Mouse (Mus musculus) CH12.LX (cell line): ENCODE data around the gene Nav3. TPM values are rescaled to one million over a fixed set of nuclear protein-coding genes. Genes with fewer than 3 reads are reported as not detected.

Experiments used
- DNase-seq: peaks from one replicate; pipeline ENCODE4 v3.0.0-alpha.2; 2013; ENCODE audit errors: extremely low read depth
- H3K27ac ChIP-seq: 2 replicates; pipeline ENCODE4 v1.5.1; 2012; ENCODE audit warnings: low read depth, mild to moderate bottlenecking, control low read depth, moderate library complexity; ENCODE audit not compliant: insufficient read depth
- H3K27me3 ChIP-seq: replicated peaks from 2 replicates; pipeline ENCODE3; 2012; ENCODE audit warnings: inconsistent platforms
- H3K36me3 ChIP-seq, 2 experiments: replicated peaks in 1 of 2; 2 replicates each; pipeline versions ENCODE3 to v1.6.1; 2012; ENCODE audit warnings: inconsistent platforms in 1 of 2, low read length in 1 of 2, mild to moderate bottlenecking in 1 of 2, mixed read lengths in 1 of 2, moderate library complexity in 1 of 2; ENCODE audit not compliant: control insufficient read depth in 1 of 2, insufficient read depth in 1 of 2
- H3K4me1 ChIP-seq, 2 experiments: 2 replicates each; pipeline ENCODE4 v1.6.1; 2012; ENCODE audit warnings: inconsistent platforms in 1 of 2, moderate library complexity in 1 of 2; ENCODE audit not compliant: insufficient read depth in 2 of 2, control insufficient read depth in 1 of 2
- H3K4me2 ChIP-seq: 2 replicates; pipeline ENCODE4 v1.6.1; 2012; ENCODE audit warnings: low read depth, mild to moderate bottlenecking, control low read depth; ENCODE audit not compliant: poor library complexity, insufficient read depth, severe bottlenecking
- H3K4me3 ChIP-seq, 3 experiments: fragments of 150-350 bp in 1 of 3; sonication (generic) in 1 of 3; replicated peaks in 1 of 3; 2 replicates each; pipeline versions ENCODE3 to v1.5.1; 2011 to 2012; ENCODE audit warnings: low read depth in 2 of 3, low read length in 2 of 3, mild to moderate bottlenecking in 2 of 3, moderate library complexity in 2 of 3, control low read depth in 1 of 3, improper control_type of control experiment in 1 of 3, inconsistent platforms in 1 of 3, mixed read lengths in 1 of 3; ENCODE audit not compliant: poor library complexity in 1 of 3
- H3K79me2 ChIP-seq: replicated peaks from 2 replicates; pipeline ENCODE4 v1.6.1; 2012; ENCODE audit warnings: mild to moderate bottlenecking, moderate library complexity; ENCODE audit not compliant: control insufficient read depth, poor library complexity, insufficient read depth, severe bottlenecking; ENCODE audit errors: extremely low read depth
- H3K9ac ChIP-seq: 2 replicates; pipeline ENCODE4 v1.6.1; 2012; ENCODE audit warnings: low read depth, mild to moderate bottlenecking, control low read depth, moderate library complexity; ENCODE audit not compliant: insufficient read depth
- H3K9me3 ChIP-seq: replicated peaks from 2 replicates; pipeline ENCODE3; 2012; ENCODE audit warnings: low read length, inconsistent platforms, mixed read lengths
- BHLHE40 ChIP-seq: IDR thresholded peaks from 2 replicates; pipeline ENCODE4 v1.6.1; 2011; ENCODE audit warnings: mild to moderate bottlenecking, low read depth, low read length, improper control_type of control experiment
- CHD1 ChIP-seq: IDR thresholded peaks from 2 replicates; pipeline ENCODE4 v1.6.1; 2012; ENCODE audit warnings: low read depth, low read length, improper control_type of control experiment, inconsistent platforms
- CTCF ChIP-seq, 2 experiments: IDR thresholded peaks in 1 of 2; conservative IDR thresholded peaks in 1 of 2; 2 replicates each; pipeline ENCODE4 v1.5.1; 2011 to 2012; ENCODE audit warnings: low read depth in 2 of 2, low read length in 2 of 2, improper control_type of control experiment in 1 of 2, inconsistent platforms in 1 of 2, mild to moderate bottlenecking in 1 of 2, moderate library complexity in 1 of 2
- ELF1 ChIP-seq: IDR thresholded peaks from 2 replicates; pipeline ENCODE4 v1.6.1; 2014; ENCODE audit warnings: low read depth, mild to moderate bottlenecking, inconsistent platforms, low read length, improper control_type of control experiment
- EP300 ChIP-seq: IDR thresholded peaks from 2 replicates; pipeline ENCODE4 v1.6.1; 2011; ENCODE audit warnings: low read length, improper control_type of control experiment
- HCFC1 ChIP-seq: IDR thresholded peaks from 2 replicates; pipeline ENCODE4 v1.6.1; 2012; ENCODE audit warnings: low read depth, mild to moderate bottlenecking, inconsistent platforms, low read length, improper control_type of control experiment
- IRF4 ChIP-seq: IDR thresholded peaks from 2 replicates; pipeline ENCODE4 v1.6.1; 2014; ENCODE audit warnings: low read depth, mild to moderate bottlenecking, inconsistent platforms, low read length, improper control_type of control experiment
- KAT2A ChIP-seq: IDR thresholded peaks from 2 replicates; pipeline ENCODE4 v1.6.1; 2012; ENCODE audit warnings: low read length, improper control_type of control experiment, inconsistent platforms; ENCODE audit not compliant: insufficient replicate concordance
- MAFK ChIP-seq: IDR thresholded peaks from 2 replicates; pipeline ENCODE4 v1.6.1; 2011; ENCODE audit warnings: low read length, improper control_type of control experiment; ENCODE audit not compliant: insufficient replicate concordance
- MAX ChIP-seq: IDR thresholded peaks from 2 replicates; pipeline ENCODE4 v1.6.1; 2011; ENCODE audit warnings: low read length, improper control_type of control experiment
- MEF2A ChIP-seq: IDR thresholded peaks from 2 replicates; pipeline ENCODE4 v1.6.1; 2014; ENCODE audit warnings: low read depth, mild to moderate bottlenecking, inconsistent platforms, low read length, improper control_type of control experiment, borderline replicate concordance
- MYC ChIP-seq: IDR thresholded peaks from 2 replicates; pipeline ENCODE4 v1.6.1; 2011; ENCODE audit warnings: low read depth, mild to moderate bottlenecking, improper control_type of control experiment, low read length
- NELFE ChIP-seq: IDR thresholded peaks from 2 replicates; pipeline ENCODE4 v1.6.1; 2011; ENCODE audit warnings: low read depth, low read length, improper control_type of control experiment
- NRF1 ChIP-seq: IDR thresholded peaks from 2 replicates; pipeline ENCODE4 v1.6.1; 2014; ENCODE audit warnings: low read depth, mild to moderate bottlenecking, inconsistent platforms, low read length, improper control_type of control experiment, moderate library complexity
- POLR2A ChIP-seq: IDR thresholded peaks from 2 replicates; pipeline ENCODE4 v1.6.1; 2011; ENCODE audit warnings: low read depth, mild to moderate bottlenecking, improper control_type of control experiment, low read length
- POLR2AphosphoS2 ChIP-seq: IDR thresholded peaks from 2 replicates; pipeline ENCODE4 v1.6.1; 2011; ENCODE audit warnings: low read depth, low read length, improper control_type of control experiment
- RCOR1 ChIP-seq: conservative IDR thresholded peaks from 2 replicates; pipeline ENCODE4 v1.6.1; 2012; ENCODE audit warnings: low read depth, mild to moderate bottlenecking, inconsistent platforms, low read length, improper control_type of control experiment
- SIN3A ChIP-seq: IDR thresholded peaks from 2 replicates; pipeline ENCODE4 v1.6.1; 2012; ENCODE audit warnings: low read length, improper control_type of control experiment, inconsistent platforms
- SMC3 ChIP-seq: IDR thresholded peaks from 2 replicates; pipeline ENCODE4 v1.6.1; 2011; ENCODE audit warnings: low read depth, low read length, improper control_type of control experiment
- TCF12 ChIP-seq: IDR thresholded peaks from 2 replicates; pipeline ENCODE4 v1.6.1; 2014; ENCODE audit warnings: low read depth, mild to moderate bottlenecking, inconsistent platforms, low read length, improper control_type of control experiment
- UBTF ChIP-seq: IDR thresholded peaks from 2 replicates; pipeline ENCODE4 v1.6.1; 2012; ENCODE audit warnings: low read depth, mild to moderate bottlenecking, inconsistent platforms, low read length, improper control_type of control experiment, moderate library complexity
- USF1 ChIP-seq: IDR thresholded peaks from 2 replicates; pipeline ENCODE4 v1.6.1; 2014; ENCODE audit warnings: low read depth, mild to moderate bottlenecking, inconsistent platforms, low read length, improper control_type of control experiment
- USF2 ChIP-seq: conservative IDR thresholded peaks from 2 replicates; pipeline ENCODE4 v1.6.1; 2011; ENCODE audit warnings: low read depth, low read length, improper control_type of control experiment
- ZC3H11A ChIP-seq: IDR thresholded peaks from 2 replicates; pipeline ENCODE4 v1.6.1; 2012; ENCODE audit warnings: low read depth, mild to moderate bottlenecking, inconsistent platforms, low read length, improper control_type of control experiment
- ZKSCAN1 ChIP-seq: IDR thresholded peaks from 2 replicates; pipeline ENCODE4 v1.6.1; 2012; ENCODE audit warnings: low read depth, inconsistent platforms, low read length, improper control_type of control experiment, borderline replicate concordance
- ZMIZ1 ChIP-seq: IDR thresholded peaks from 2 replicates; pipeline ENCODE4 v1.6.1; 2012; ENCODE audit warnings: low read depth, mild to moderate bottlenecking, inconsistent platforms, low read length, improper control_type of control experiment
- ZNF384 ChIP-seq: IDR thresholded peaks from 2 replicates; pipeline ENCODE4 v1.6.1; 2012; ENCODE audit warnings: low read depth, low read length, improper control_type of control experiment, inconsistent platforms
- dilution Hi-C: fragments of 300-500 bp; cut with MboI; formaldehyde crosslinking; loops from 2 replicates; pipeline ENCODE4 v1.14.3; 2020; ENCODE audit warnings: low sequenced_read_pairs; ENCODE audit not compliant: extremely low pct_unique_long_range_greater_than_20kb, extremely low pct_ligation_motif_present
- in situ Hi-C: fragments of 300-500 bp; cut with MboI; formaldehyde crosslinking; loops from 3 replicates; pipeline ENCODE4 v1.14.3; 2019; ENCODE audit warnings: low sequenced_read_pairs, low pct_ligation_motif_present, low pct_unique_long_range_greater_than_20kb, mixed read lengths
- polyA plus RNA-seq: library from polyadenylated mRNA; unstranded; fragments of >175 nt; gene quantifications from 2 replicates; pipeline ENCODE4 v1.2.1, GENCODE M21; 2012; ENCODE audit warnings: low read depth; ENCODE audit not compliant: insufficient read length
- total RNA-seq, 2 experiments: library from RNA; depleted of rRNA; stranded (reverse); fragments of 300-350 nt in 1 of 2; fragments of >200 nt in 1 of 2; gene quantifications; 2 replicates each; pipeline ENCODE4 v1.2.3; 2012 to 2014

The Nav3 gene
- total and polyA plus RNA-seq, 3 experiments = 0.03 TPM; not detected in 2

DNA sequence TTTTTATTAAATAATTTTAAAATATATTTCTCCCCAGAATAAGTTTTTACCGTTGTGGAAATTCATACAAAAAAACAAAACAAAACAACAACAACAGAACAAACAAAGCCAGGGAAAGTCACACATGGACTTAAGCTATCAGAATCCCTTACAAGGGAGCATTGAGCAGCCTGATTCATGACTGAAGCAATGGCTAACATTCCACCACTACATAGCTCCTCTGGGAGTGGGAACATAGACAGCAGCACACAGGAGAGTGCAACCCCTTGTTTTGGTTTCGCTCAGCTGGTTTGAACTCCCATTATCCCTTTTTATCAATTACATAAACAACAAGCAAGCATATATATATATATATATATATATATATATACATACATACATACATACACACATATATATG, 589.9 kb downstream of the Nav3 start:
- peaks cover 0 to 9% of the 10 kb centered on the region in 2 experiments; a peak in 2 of 4 replicates for H3K4me1 ChIP-seq
- in situ Hi-C loops = no loop called here
- H3K27ac ChIP-seq = no peak overlapping the region
- DNase-seq = no peak
- no peak overlapping the region for H3K4me2 ChIP-seq
- no peaks in the 10 kb centered on the region for H3K79me2 ChIP-seq
- TF ChIP-seq USF2 (no peak), SIN3A (no peak), MEF2A (no peak), USF1 (no peak), MAX (no peak), IRF4 (no peak), EP300 (no peak), TCF12 (no peak), CHD1 (no peak), NELFE (no peak), SMC3 (no peak)
- TF ChIP-seq, all 38 proteins: peak for 0
- no peak overlapping the region for H3K9ac ChIP-seq
- H3K4me3 ChIP-seq = no peak overlapping the region
- H3K27me3 ChIP-seq = no peaks in the 10 kb centered on the region
- dilution Hi-C loops = no loop called here
- no peaks in the 10 kb centered on the region for H3K36me3 ChIP-seq
- no peaks in the 10 kb centered on the region for H3K9me3 ChIP-seq

DNA sequence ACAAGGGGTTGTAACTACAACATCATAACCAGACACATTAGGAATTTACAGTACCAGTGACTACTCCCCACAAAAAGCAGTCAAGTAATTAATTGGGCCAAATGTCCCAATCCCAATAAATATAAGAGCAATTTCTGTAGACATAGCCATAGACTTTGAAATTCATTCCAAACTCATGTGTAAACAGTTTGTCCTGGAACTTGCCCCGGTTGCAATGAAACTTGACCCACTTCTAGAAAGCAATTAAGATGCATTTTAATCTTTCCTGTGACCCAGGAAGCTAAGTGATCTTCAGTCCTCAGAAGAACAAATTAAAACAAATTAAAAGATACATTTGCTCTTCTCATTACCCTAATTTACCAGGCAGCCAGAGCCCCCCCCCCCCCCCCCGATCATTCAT, 590.6 kb downstream of the Nav3 start:
- no peak for TF ChIP-seq MYC
- no peak for TF ChIP-seq POLR2AphosphoS2
- no peak for TF ChIP-seq USF1
- TF ChIP-seq KAT2A = no peak
- no peak for TF ChIP-seq ZNF384
- no peak for TF ChIP-seq POLR2A
- no peak for TF ChIP-seq IRF4
- no peak for TF ChIP-seq ELF1
- no peak for TF ChIP-seq HCFC1
- no peak for TF ChIP-seq CTCF (conservative IDR thresholded peaks at IDR 0.05 in 1 of 2, IDR thresholded peaks at IDR 0.05 in 1 of 2; ENCODE audit: low read depth in 2 of 2, low read length in 2 of 2)
- no peak for TF ChIP-seq NRF1
- no peak for TF ChIP-seq ZKSCAN1
- TF ChIP-seq RCOR1 = no peak
- no peak for TF ChIP-seq MAFK
- no peak for TF ChIP-seq BHLHE40
- no peak for TF ChIP-seq ZC3H11A
- no peak for TF ChIP-seq UBTF
- TF ChIP-seq ZMIZ1 = no peak
- no peak for TF ChIP-seq EP300
- TF ChIP-seq CHD1 = no peak
- H3K9me3 ChIP-seq = no peaks in the 10 kb centered on the region
- dilution Hi-C loops (no loop called here), in situ Hi-C loops (no loop called here)
- H3K36me3 ChIP-seq = no peaks in the 10 kb centered on the region
- H3K9ac ChIP-seq = no peak overlapping the region
- H3K27ac ChIP-seq = no peak overlapping the region
- H3K79me2 ChIP-seq = no peaks in the 10 kb centered on the region
- H3K27me3 ChIP-seq = no peaks in the 10 kb centered on the region
- H3K4me1 ChIP-seq = peaks cover 0 to 9% of the 10 kb centered on the region in 2 experiments; a peak in 2 of 4 replicates
- no peak overlapping the region for H3K4me3 ChIP-seq
- no peak for DNase-seq
- H3K4me2 ChIP-seq = no peak overlapping the region
